Mouse (Mus musculus) spleen, adult 12 weeks (tissue): Measurements from ENCODE around the gene Serpinc1.

Experiments used
- DNase-seq: peaks from one replicate; pipeline ENCODE4 v3.0.0; 2022; ENCODE audit warnings: low spot score

The Serpinc1 gene

DNA sequence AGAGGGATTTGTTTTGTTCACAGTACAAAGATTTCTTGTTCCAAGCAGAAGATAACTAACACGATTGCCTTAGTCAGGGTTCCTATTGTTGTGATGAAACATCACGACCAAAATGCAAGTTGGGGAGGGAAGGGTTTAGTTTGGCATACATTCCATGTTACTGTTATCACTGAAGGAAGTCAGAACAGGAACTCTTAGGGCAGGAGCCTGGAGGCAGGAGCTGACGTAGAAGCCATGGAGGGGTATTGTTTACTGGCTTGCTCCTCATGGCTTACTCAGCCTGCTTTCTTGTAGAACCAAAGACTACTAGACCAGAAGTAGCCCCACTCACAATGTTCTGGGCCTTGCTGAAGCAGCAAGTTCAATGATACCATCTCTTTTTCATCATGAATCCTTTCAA is 68.6 kb downstream of the Serpinc1 start:
- DNase-seq, result no peak
